Mouse (Mus musculus): ENCODE measurements around the gene Themis2.

DNA sequence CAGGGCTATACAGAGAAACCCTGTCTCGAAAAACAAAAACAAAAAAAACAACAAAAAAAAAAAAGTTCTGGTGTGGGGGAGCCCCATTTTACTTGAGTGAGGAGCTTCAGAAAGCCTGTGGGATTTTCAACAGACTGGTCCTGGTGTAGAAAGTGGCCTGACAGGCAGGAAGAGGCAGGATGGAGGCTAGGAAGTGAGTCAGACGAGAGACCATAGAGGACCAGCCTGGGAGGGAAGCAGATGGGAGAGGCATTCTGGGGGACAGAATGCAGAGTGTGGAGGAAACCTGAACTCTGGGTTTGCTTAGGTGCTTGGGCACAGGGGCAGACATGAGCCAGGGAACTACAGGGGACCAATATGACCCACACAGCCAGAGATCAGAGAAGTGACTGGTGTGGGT lies 20.7 kb upstream of the Themis2 start:
- TF ChIP-seq CTCF (IDR thresholded peaks at IDR 0.05; ENCODE audit: control insufficient read depth, insufficient read depth, insufficient read length) (no peak), MYOG (IDR thresholded peaks at IDR 0.05; ENCODE audit: control insufficient read depth, extremely low read depth, insufficient read length) (no peak)

All from C2C12 (cell line).